Mouse (Mus musculus): ENCODE measurements at regions not wholly inside any gene's neighbourhood (a gene's known extent, or its start where the extent isn't known, plus 50 kb on each side); places are given as distances from the start of the nearest gene placed in this dataset.

DNA sequence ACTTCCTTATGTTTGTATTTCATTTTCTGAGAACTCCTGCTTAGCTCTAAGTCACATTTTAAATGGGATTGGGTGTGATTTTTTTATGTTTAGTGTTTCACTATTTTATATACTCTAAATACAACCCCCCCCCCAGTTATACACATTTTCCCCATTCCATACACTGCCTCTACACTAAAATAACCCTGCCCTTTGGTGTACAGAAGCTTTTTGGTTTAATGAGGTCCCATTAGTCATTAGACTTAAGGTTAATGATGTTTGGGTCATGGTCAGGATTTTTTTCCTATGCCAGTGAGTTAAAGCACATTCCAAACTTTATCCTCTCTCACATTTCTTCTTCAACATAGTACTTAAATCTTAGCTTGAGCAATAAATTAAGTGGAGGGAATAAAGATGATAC, 149.2 kb downstream of the Tinag start:
- DNase-seq (ENCODE audit: low read depth): no peak

- no peak for DNase-seq (ENCODE audit: low read depth)
Measured at GRCm38 (mm10) chr9:76881830-76882229, 163.8 kb downstream of the Tinag start.

DNA sequence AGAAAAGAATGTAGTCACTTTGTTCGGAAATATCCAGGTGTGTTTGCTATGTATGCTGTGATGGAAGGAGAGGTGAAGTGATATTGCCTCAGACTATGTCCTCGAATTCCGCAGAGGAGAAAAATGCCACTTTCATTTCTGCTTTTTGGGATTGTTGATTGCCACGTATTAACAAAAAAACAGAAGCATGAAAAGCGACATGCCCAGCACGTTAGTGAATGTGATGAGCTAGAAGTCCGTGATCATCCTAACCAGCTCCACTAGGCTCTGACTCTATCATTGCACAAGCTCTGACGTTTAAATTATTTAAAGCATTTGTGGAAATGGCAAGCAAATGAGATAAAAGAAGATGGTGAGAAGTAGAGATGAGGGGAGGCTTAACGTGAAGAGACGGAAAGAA, 169.6 kb downstream of the Tinag start:
- DNase-seq (ENCODE audit: low read depth): no peak

- no peak for DNase-seq (ENCODE audit: low read depth)
Measured at GRCm38 (mm10) chr9:76872418-76872817, 173.2 kb downstream of the Tinag start.

DNA sequence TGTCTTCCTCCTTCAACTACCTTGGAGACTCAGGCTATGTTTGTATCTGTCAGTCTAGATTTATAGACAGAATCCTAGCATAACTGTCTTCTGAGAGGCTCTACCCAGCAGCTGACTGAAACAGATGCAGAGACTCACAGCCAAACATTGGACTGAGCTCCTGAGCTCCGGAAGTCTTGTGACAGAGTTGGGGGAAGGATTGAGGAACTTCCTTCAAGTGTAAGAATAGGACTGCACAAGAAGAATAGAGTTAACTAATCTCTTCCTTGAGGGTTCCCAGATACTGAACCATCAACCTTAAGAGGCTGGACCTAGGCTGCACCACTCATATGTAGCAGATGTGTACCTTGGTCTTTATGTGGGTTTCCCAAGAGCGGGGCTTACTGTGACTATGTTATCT, 176.0 kb downstream of the Tinag start:
- no peak for DNase-seq (ENCODE audit: low read depth)

GRCm38 (mm10) chr9:76868633-76869032, 177.0 kb downstream of the Tinag start:
- DNase-seq (ENCODE audit: low read depth): no peak

DNA sequence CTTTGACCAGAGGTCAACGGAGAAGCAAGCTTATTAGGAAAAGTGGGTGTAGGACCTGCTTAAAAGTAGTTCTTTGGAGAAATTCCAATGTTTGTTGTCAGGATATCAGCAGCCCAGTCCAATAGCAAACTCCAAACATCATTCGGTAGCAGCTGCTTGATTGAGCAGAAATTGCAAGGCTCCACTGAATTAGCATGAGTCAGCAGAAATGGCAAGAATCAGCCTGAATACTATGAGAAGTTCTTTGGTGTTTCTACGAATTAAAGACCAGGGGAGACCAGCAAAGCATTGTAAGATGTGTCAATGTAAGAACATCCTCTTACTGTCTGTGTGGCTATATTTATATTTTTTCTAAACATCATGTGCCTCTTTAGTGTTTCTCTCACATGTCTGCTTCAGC, 223.4 kb downstream of the Tinag start:
- DNase-seq (ENCODE audit: low read depth): no peak

DNA sequence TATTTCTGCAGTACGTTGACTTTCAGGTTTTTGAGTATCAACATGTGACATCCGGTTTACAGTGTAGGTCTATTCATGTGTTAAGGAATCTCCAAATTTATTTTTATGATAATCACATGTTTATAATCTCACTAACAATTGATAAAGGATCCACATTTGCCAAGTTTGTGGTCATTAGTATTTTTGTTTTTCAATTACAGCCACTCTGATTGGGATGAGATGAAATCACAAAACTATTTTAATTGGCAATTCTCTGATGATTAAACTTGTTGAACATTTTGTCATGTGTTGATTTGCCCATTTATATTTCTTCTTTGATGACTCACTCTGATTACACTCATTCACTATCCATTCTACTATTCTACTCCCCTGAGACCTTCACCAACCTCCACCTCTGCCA, 228.0 kb upstream of the Fam83b start:
- no peak for DNase-seq (ENCODE audit: low read depth)

DNA sequence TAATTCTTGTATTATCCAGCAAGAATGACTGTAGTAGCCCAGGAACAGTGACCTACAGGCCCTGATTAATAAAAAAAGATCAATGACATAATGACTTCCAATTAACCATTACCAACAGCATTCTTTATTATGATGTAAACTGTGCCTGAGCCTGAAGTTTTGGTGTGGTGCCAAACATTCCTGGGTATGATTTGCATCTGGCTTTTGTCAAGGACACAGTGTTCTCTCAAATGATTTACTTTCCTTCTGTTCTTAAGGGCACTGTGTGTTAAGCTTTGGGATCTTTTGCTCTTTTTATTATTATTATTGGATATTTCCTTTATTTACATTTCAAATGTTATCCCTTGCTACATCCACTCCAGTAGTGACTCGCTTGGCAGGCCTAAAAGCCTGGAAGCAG, 221.7 kb upstream of the Fam83b start:
- DNase-seq (ENCODE audit: low read depth): peak; percentile 80
